Mouse (Mus musculus): ENCODE measurements around the gene Arsb.

GRCm38 (mm10) chr13:93951555-93951954 lies 180.1 kb downstream of the Arsb start:
- no peak for TF ChIP-seq CTCF (conservative IDR thresholded peaks at IDR 0.05; ENCODE audit: low read length)
- TF ChIP-seq NANOG (IDR thresholded peaks at IDR 0.05; ENCODE audit: borderline replicate concordance, low read length), result no peak
- TF ChIP-seq POU5F1 (IDR thresholded peaks at IDR 0.05; ENCODE audit: borderline replicate concordance, low read length), result no peak
